ENCODE assay signal across 9 mouse cellular contexts in the genomic region with DNA sequence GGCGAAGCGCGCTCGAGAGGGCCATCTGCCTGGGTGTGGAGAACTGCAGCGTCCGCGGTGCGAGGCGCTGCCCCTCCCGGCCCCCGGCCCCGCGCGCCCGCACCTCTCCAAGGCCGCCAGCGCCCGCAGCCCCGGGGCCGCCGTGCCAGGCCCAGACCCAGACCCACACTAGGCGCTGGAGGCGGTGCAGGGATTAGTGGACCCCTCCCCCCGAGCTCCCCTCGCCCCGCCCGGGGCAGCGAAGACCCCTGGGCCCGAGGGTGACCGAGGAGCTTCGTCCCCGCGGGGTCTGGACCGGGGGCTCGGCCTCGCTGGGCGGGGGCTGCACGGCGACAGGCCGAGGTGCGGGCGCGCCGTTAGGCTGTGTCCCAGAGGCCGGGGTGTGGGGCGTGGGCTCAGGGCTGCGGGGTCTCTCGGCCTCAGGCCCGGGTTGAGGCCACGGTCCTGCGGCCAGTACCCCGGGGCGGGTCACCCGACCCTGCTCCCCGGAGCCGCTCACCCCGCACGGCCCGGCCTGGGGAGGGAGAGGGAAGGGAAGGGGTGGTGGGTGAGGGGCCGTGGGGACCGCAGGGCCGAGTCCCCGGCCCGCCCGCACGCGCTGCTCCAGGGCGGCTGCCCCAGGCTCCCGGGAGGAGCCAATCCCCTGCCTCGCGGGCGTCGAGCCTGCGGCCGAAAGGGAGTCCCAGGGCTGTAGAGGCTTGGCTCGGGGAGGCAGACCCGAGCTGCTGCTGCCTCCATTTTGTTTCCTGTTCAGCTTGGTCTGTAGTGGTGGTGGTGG. TPM values are rescaled to one million over a fixed set of nuclear protein-coding genes. Genes with fewer than 3 reads are reported as not detected.
DNase-seq lines count a peak whose midpoint lies in the region; ATAC-seq and TF ChIP-seq lines count a peak whose summit lies in the region.
"Had no signal": no experiment of that assay in that cellular context is flagged by ENCODE, and none has a peak within 500 bp of the region (broad histone marks: within the 10 kb centered on the region; RNA-seq: fewer than 3 reads in every experiment).

No protein-coding gene starts in this region.

- DNase-seq in urinary bladder, postnatal 36 days (ENCODE audit: low spot score in 2 of 2), result peak; percentile 21 to 65
- DNase-seq in urinary bladder, adult 18-20 months (ENCODE audit: low spot score in 2 of 2), result no peak
- peak; percentile 91 for DNase-seq in heart, embryonic 10.5 days (ENCODE audit: low spot score)
- peak; percentile 60 for DNase-seq in liver, embryonic 13.5 days
- DNase-seq in testis, postnatal 10 days (ENCODE audit: low spot score), result peak; percentile 80

- no peaks in the 10 kb centered on the region for H3K9me3 ChIP-seq in heart, embryonic 10.5 days
- no peaks in the 10 kb centered on the region for H3K9me3 ChIP-seq in kidney, embryonic 14.5 days (ENCODE audit: control insufficient read depth, low read length)
- H3K9me3 ChIP-seq in liver, embryonic 13.5 days (replicated peaks), result no peaks in the 10 kb centered on the region

- no peak for TF ChIP-seq CTCF in embryonic fibroblast, embryonic 13.5 days (IDR thresholded peaks at IDR 0.05; ENCODE audit: borderline replicate concordance, insufficient read depth, low read length)

- WGBS in heart, embryonic 10.5 days, result under 1% methylated on average over 71 of the region's 77 CpGs
- WGBS in kidney, embryonic 14.5 days, result under 1% methylated on average over 63 of the region's 77 CpGs
- 2% methylated on average over 74 of the region's 77 CpGs for WGBS in liver, embryonic 13.5 days (ENCODE audit: insufficient replicate concordance)

- no peak overlapping the region for H3K4me3 ChIP-seq in embryonic fibroblast, embryonic 13.5 days (ENCODE audit: insufficient read depth, low read length)
- H3K4me3 ChIP-seq in heart, embryonic 10.5 days, result peak overlapping the region; percentile 91
- H3K4me3 ChIP-seq in kidney, embryonic 14.5 days (ENCODE audit: low read length), result peak overlapping the region; percentile 88
- peak overlapping the region; percentile 91 for H3K4me3 ChIP-seq in liver, embryonic 13.5 days (replicated peaks)

- peaks cover 17% of the 10 kb centered on the region for H3K36me3 ChIP-seq in heart, embryonic 10.5 days
- H3K36me3 ChIP-seq in kidney, embryonic 14.5 days (ENCODE audit: control insufficient read depth, insufficient read depth, low read length), result peaks cover 21% of the 10 kb centered on the region
- peaks cover 19% of the 10 kb centered on the region for H3K36me3 ChIP-seq in liver, embryonic 13.5 days

- peaks cover 7% of the 10 kb centered on the region; the same call in 1 of the 2 replicates for H3K4me1 ChIP-seq in embryonic fibroblast, embryonic 13.5 days (ENCODE audit: control insufficient read depth, insufficient read depth, low read length)
- H3K4me1 ChIP-seq in heart, embryonic 10.5 days, result peaks cover 40% of the 10 kb centered on the region
- peaks cover 28% of the 10 kb centered on the region for H3K4me1 ChIP-seq in kidney, embryonic 14.5 days (ENCODE audit: control insufficient read depth, insufficient read depth, low read length)
- H3K4me1 ChIP-seq in liver, embryonic 13.5 days (replicated peaks), result peaks cover 57% of the 10 kb centered on the region

- TF ChIP-seq POLR2A in embryonic fibroblast, embryonic 13.5 days (IDR thresholded peaks at IDR 0.05; ENCODE audit: low read depth, low read length), result peak; percentile 16; the same call in 1 of the 2 replicates

- no peaks in the 10 kb centered on the region for H3K27me3 ChIP-seq in heart, embryonic 10.5 days (ENCODE audit: insufficient read depth, poor library complexity, severe bottlenecking)
- no peaks in the 10 kb centered on the region for H3K27me3 ChIP-seq in kidney, embryonic 14.5 days (ENCODE audit: control insufficient read depth, insufficient read depth, low read length)
- no peaks in the 10 kb centered on the region for H3K27me3 ChIP-seq in liver, embryonic 13.5 days

- peak overlapping the region; percentile 67 for H3K4me2 ChIP-seq in kidney, embryonic 14.5 days (replicated peaks; ENCODE audit: low read depth, low read length)
- peak overlapping the region; percentile 99 for H3K4me2 ChIP-seq in liver, embryonic 13.5 days

- ATAC-seq in kidney, embryonic 14.5 days (ENCODE audit: low FRiP score, low TSS enrichment), result peak; percentile 48
- peak; percentile 35 for ATAC-seq in liver, embryonic 13.5 days (ENCODE audit: low read depth)
- peak; percentile 55 for ATAC-seq in monocyte, adult 5-6 weeks (replicated peaks; ENCODE audit: insufficient number of reproducible peaks, low FRiP score, low TSS enrichment, poor library complexity, severe bottlenecking)

- H3K9ac ChIP-seq in kidney, embryonic 14.5 days (ENCODE audit: low read depth, low read length), result peak overlapping the region; percentile 97
- peak overlapping the region; percentile 97 for H3K9ac ChIP-seq in liver, embryonic 13.5 days

- H3K27ac ChIP-seq in embryonic fibroblast, embryonic 13.5 days (ENCODE audit: insufficient read depth, low read length), result no peak overlapping the region
- peak overlapping the region; percentile 100 for H3K27ac ChIP-seq in heart, embryonic 10.5 days
- H3K27ac ChIP-seq in kidney, embryonic 14.5 days (ENCODE audit: low read depth, low read length), result peak overlapping the region; percentile 99
- H3K27ac ChIP-seq in liver, embryonic 13.5 days, result peak overlapping the region; percentile 95

RNA-seq across cellular contexts. Expression of a gene that starts 0.8 kb away (rescaled TPM):
- polyA plus RNA-seq in embryonic fibroblast, embryonic 13.5 days (2011; ENCODE audit: insufficient read length, low read depth, missing spikeins), result 73.9 and 86.2 TPM in 2 replicates
- polyA plus RNA-seq in heart, embryonic 10.5 days (2016; fragmentation: Nextera tagmentation; extraction: Ambion mirVana), result 51.0 and 58.4 TPM in 2 replicates
- polyA plus RNA-seq in kidney, embryonic 14.5 days (2014; fragmentation: Nextera tagmentation; extraction: Ambion mirVana), result 71.2 and 93.6 TPM in 2 replicates
- polyA plus RNA-seq in liver, embryonic 13.5 days (2015; fragmentation: Nextera tagmentation; extraction: Ambion mirVana), result 15.5 and 19.8 TPM in 2 replicates
- 102 to 173 TPM (median 158 TPM) in 3 replicates for total RNA-seq in monocyte, adult 5-6 weeks (2017)

RNA-seq across cellular contexts. Expression of a gene that starts 57.9 kb away (rescaled TPM):
- not detected in 2 replicates for polyA plus RNA-seq in embryonic fibroblast, embryonic 13.5 days (2011; ENCODE audit: insufficient read length, low read depth, missing spikeins)
- 0.46 and 3.5 TPM in 2 replicates for polyA plus RNA-seq in heart, embryonic 10.5 days (2016; fragmentation: Nextera tagmentation; extraction: Ambion mirVana)
- 9.9 and 14.9 TPM in 2 replicates for polyA plus RNA-seq in kidney, embryonic 14.5 days (2014; fragmentation: Nextera tagmentation; extraction: Ambion mirVana)
- 4.2 and 5.4 TPM in 2 replicates for polyA plus RNA-seq in liver, embryonic 13.5 days (2015; fragmentation: Nextera tagmentation; extraction: Ambion mirVana)
- total RNA-seq in monocyte, adult 5-6 weeks (2017), result not detected in 3 replicates
- total RNA-seq: MEL had no signal

Comparison
In these comparisons a context has a peak if more than half of its experiments do, and no peak if none do; other contexts are left out.
1. DNase-seq: peak in urinary bladder, postnatal 36 days (2 of 2), heart, embryonic 10.5 days (single experiment), liver, embryonic 13.5 days (single experiment) and testis, postnatal 10 days (single experiment); none in urinary bladder, adult 18-20 months (0 of 2).
2. Peak in every context shown above with its lines, with median percentiles within 50 percentile points of each other: ATAC-seq.